Mouse (Mus musculus): ENCODE data around the gene Tnf.

Tnf gene

DNA sequence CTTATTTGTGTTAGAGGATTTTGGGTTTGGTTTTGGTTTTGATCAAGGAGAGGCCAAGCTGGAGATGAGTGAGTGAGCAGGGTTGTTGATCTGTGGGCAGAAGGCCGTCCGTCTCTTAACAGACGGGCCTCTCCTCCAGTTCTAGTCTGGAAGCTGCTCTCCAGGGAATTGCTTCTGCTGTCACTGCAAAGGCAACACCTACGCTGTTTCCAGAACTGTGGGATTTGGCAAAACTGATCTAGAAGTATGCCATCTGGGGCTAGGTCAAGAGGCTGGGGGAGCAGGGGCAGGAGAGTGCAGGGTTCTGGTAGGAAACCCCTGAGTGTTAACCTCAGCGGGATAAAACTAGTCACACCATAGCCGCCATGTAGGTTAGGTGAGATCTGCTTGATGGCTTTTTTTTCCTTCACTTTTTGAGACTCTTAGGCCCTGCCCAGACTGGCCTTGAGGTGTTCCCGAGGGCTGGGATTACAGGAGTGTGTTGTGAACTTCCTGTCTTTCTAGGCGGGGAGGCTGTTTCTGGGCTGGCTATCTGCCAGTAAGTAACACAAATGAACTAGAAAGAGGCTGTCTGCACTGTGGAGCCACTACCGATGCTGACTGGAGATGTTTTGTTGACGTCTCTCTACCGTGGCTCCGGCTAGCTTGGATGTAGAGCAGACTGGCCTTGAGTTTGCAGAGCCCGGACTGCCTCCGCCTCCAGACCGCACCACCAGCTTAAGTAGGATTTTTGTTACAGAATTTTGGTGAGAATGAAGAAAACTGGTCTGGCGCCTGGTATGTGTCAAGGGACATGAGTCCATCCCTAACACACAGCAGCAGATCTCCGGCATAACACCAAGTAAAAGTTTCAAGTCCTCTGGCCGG, 31.5 kb upstream of the Tnf start, which contains the start of gene Atp6v1g2:
Gene Atp6v1g2, plus strand, starts transcription at position 547 of the 867 bp plus-strand sequence.
- no peak for DNase-seq

GRCm38 (mm10) chr17:35232659-35233058, 30.9 kb upstream of the Tnf start:
- no peak for DNase-seq

- peak; percentile 86 to 87 for DNase-seq
Measured at GRCm38 (mm10) chr17:35232043-35232442, 30.2 kb upstream of the Tnf start.

DNA sequence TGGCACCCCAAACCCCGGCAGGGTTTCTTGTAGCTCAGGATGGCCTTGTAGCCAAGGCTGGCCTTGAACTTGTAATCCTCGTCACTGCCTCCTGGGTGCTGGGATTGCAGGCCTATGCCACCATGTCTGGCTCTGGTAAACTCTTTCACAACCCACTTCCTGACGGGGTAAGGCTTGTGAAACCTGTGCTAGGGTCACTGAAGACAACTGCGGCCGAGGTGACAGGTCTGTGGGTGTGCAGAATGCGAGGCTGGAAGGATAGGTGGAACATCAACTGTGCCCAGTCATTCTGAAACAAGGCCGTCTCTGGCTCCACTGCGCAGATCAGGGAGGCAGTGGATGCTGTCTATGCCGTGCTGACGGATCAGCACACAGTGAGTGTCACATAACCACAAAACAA, 29.2 kb upstream of the Tnf start:
- DNase-seq, result no peak

DNA sequence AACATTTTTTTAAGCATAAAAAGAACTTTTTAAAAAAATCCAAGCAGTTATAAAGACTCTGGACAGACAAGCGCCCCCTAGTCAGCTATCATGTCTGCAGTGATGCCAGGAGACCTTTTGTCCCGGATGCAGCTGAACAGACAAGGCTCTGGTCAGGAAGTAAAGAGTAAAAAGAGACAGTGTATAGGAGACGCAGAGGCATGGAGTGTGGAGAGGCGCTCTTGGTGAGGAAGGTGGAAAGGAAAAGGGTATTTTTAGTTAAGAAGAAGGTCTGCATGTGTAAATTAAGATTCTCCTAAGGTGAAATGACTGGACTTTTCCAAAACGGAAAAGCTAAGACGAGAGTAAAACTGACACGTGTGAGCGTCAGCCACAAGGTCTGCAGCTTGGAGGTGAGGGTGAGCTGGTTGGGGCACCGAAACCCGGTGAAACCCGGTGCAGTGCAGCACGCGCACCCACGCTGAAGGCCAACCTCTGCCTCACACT, 24.8 kb upstream of the Tnf start:
- DNase-seq, result no peak

- no peak for DNase-seq
Measured at GRCm38 (mm10) chr17:35225456-35225855, 23.6 kb upstream of the Tnf start.

- no peak for DNase-seq
Measured at GRCm38 (mm10) chr17:35224641-35225040, 22.8 kb upstream of the Tnf start.

GRCm38 (mm10) chr17:35222299-35222698, 20.5 kb upstream of the Tnf start:
- no peak for DNase-seq

DNA sequence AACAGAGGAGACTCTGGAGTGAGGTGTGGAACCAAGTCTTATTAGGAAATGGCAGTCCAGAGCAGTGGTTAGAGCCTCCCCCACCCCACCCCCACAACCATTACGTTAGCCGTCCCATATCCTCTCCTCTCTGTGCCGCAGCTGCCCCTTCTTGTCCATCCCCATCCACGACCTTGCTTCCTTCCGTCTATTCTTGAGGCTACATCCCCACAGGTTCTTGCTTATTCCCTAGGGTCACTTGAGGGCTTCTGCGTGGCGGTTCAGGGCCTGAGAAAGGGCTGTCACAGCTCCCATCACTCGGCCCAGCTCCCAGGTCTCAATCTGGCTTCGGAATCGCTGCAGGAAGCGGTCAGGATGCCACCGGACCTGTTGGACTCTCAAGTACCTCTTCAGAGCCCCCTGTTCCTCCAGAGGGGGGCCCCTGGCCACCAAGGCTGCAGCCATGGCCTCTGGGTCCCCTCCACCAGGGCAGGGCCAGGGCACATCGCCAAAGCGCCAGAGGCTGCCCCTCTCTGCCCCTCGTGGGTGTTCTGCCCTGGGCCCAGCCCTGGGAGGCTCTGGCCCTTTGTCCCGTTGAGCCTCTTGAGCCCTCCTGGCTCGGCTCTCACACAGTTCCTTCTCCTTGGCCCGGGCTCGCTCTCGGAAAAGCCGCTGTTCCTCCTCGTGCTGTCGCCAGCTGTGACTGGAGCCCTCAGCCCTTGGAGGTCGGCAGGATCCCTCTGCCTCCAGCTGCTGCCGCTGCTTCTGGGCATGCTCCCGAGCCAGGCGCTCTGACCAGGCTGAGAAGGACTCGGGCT, 18.5 kb upstream of the Tnf start, which contains the start of gene Gm16181:
Gene Gm16181, plus strand, starts transcription at position 679 of the 797 bp plus-strand sequence.
- no peak for DNase-seq

DNA sequence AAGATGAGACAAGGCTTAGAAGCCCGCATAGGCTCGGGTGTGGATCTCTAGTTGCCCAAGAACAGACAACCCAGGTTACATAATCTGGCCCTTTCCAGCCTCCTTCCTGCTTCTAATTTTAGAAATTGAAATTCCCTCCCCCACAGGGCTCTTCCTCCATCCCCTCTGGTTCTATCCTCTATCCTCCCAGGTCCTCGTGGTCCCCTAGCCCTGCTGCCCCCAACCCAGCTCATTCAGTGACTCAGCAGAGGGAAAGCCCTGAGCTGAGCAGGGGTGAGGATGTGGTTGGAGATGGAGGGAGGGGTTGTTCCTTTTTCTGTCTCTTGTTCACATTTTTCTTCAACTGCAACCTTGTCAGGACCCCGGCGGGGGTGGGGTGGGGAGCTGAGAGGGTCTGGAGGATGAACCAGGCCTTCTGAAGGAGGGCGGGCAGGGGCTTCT, 17.8 kb upstream of the Tnf start:
- DNase-seq, result no peak

- no peak for DNase-seq
Measured at GRCm38 (mm10) chr17:35218516-35219193, 16.8 kb upstream of the Tnf start.

GRCm38 (mm10) chr17:35213071-35213470, 11.3 kb upstream of the Tnf start:
- DNase-seq, result no peak

DNA sequence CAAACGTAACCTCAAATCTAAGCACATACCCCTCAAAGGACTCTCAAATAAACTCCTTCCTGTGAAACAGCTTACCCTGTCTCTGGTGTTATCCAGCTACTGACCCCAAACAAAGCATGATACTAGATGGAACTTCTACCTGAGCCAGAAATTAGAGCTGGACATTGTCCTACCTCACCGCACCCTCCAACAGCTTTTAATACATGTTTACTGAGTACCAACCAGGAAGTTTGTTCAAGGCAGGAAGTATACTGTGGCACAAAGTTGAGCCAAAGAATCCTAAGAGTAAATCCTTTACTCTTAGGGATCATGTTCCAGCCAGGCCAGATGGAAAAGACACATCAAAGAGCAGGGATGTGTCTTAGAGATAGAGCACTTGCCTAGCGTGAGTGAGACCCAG, 8.8 kb upstream of the Tnf start:
- no peak for DNase-seq

DNA sequence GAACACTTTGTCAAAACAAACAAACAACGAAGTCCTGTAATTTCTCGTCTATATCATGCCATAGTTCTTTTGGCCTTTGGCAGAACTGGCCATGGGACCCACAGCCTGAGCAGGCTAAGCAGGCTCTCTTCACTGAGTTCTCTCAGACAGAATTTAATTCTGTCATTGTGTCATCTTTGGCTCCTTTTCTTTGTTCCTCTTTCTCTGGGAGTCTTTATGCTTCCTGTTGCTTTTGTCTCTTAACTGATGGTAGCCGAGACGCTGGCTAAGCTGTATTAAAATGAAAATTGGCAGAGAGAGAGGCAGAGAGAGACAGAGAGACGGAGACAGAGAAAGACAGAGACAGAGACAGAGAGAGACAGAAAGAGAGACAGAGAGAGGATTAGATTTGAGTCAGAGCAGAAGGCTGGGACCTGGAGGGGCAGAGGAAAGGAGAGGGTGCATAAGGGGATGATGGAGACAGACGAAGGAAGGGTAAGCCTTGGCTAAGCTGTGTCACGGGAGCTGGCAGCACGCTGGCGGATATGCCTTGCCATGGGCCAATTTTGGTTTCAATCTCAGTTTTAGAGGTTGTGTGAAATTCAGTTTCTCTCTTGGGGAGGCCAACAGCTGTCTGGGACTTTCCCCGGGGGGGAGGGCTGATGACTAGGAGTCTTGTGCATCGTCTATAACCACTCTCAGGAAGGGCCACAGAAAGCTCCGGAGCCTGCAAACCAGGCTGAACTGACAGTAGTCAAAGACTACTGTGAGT, 8.2 kb upstream of the Tnf start:
- DNase-seq, result no peak

GRCm38 (mm10) chr17:35205380-35205769, 3.6 kb upstream of the Tnf start:
- DNase-seq, result no peak

DNA sequence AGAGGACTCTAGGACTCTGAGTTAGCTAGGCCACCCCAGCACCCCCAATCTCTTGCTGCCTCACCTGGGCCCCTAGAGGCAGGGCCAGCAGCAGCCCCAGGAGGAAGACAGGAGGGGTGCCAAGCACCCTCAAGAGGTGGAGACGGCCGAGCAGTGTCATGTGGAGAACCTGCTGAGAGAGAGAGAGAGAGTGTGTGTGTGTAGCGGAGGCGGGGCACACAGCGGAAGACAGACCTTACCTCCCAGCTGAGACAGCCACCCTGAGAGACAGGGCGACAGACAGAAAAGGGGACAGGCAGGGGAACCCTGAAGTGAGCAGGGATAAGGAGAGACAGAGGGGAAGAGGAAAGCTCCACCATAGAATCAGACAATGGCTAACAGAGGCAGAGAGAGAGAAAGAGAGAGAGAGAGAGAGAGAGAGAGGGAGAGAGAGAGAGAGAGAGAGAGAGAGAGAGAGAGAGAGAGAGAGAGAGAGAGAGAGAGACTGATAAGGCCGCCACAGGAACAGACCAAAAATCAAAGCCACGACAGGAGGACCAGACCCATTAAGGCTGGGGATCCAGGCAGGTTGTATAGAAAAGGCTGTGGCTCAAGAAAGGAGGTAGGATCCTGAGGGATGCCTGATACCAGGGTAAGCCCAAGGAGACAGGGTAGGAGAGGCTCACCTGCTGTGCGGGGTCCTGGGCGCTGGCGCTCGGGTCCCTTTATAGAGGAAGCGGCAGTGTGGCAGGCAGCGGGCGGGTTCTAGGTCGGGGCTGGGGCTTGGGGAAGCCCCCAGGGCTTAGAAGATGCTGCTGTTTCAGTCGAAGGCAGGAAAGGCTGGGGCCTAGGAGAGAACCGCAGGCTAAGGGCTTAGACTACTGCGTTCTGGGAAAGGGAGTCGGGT, 2.9 kb upstream of the Tnf start, which contains the start of gene Lta:
Gene Lta, minus strand, starts transcription at position 858 of the 886 bp plus-strand sequence.
- no peak for DNase-seq

GRCm38 (mm10) chr17:35202442-35202841, 635 bp upstream of the Tnf start:
- DNase-seq, result no peak

GRCm38 (mm10) chr17:35201128-35201527, 679 bp downstream of the Tnf start:
- no peak for DNase-seq

- no peak for DNase-seq
Measured at GRCm38 (mm10) chr17:35200398-35200797, 1.4 kb downstream of the Tnf start.

DNA sequence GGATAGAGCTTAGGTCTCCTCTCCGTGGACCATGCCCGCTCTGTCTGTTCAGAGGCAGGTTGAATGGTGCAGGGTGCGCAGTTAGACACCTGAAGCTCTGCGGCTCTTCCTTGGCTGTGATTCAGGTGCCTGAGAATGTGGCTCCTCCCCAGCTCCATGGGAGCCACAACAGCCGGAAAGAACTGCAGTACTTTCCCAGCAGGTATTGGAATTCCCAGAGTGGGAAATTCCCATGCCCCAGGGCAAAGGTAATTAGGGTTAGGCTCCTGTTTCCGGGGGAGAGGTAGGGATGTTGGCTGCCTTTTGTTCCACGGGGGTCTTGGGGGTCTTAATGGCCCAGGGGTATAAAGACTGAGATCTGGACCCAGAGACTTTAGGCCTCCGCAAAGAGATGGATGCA, 2.9 kb downstream of the Tnf start:
- DNase-seq, result no peak

GRCm38 (mm10) chr17:35198029-35198428, 3.8 kb downstream of the Tnf start:
- DNase-seq, result no peak
